Mouse (Mus musculus) lung, embryonic 14.5 days (tissue): Measurements from ENCODE around the gene Npnt. TPM values are rescaled to one million over a fixed set of nuclear protein-coding genes. Genes with fewer than 3 reads are reported as not detected.
A peak's percentile ranks its signal among the peaks of the same experiment; 100 is the strongest.

Source experiments
- ATAC-seq: fragments of 200-750 bp; cut with Nextera tagmentation; 2 replicates; pipeline ENCODE4 v1.8.0; 2017; ENCODE audit warnings: mild to moderate bottlenecking, moderate TSS enrichment, moderate library complexity; ENCODE audit not compliant: insufficient read depth
- DNase-seq: peaks from one replicate; pipeline ENCODE4 v3.0.0-alpha.2; 2015
- H3K27ac ChIP-seq: fragments of 300-500 bp; sonication (generic); 2 replicates; pipeline ENCODE4 v1.5.1; 2014; ENCODE audit warnings: low read depth, mild to moderate bottlenecking, moderate library complexity
- H3K27me3 ChIP-seq: fragments of 300-500 bp; sonication (generic); 2 replicates; pipeline ENCODE4 v1.6.1; 2014; ENCODE audit warnings: low read length, control low read depth; ENCODE audit not compliant: insufficient read depth
- H3K36me3 ChIP-seq: fragments of 300-500 bp; sonication (generic); 2 replicates; pipeline ENCODE4 v1.6.1; 2014; ENCODE audit warnings: control low read depth; ENCODE audit not compliant: insufficient read depth
- H3K4me1 ChIP-seq: fragments of 300-500 bp; sonication (generic); 2 replicates; pipeline ENCODE4 v1.6.1; 2014; ENCODE audit warnings: antibody characterized with exemption, control low read depth; ENCODE audit not compliant: insufficient read depth
- H3K4me2 ChIP-seq: fragments of 300-500 bp; sonication (generic); 2 replicates; pipeline ENCODE4 v1.6.1; 2014; ENCODE audit warnings: mild to moderate bottlenecking
- H3K4me3 ChIP-seq: fragments of 300-500 bp; sonication (generic); 2 replicates; pipeline ENCODE4 v1.5.1; 2014; ENCODE audit warnings: low read depth, low read length
- H3K9ac ChIP-seq: fragments of 300-500 bp; sonication (generic); 2 replicates; pipeline ENCODE4 v1.6.1; 2014
- H3K9me3 ChIP-seq: fragments of 300-500 bp; sonication (generic); 2 replicates; pipeline ENCODE4 v1.6.1; 2016; ENCODE audit warnings: low read depth, low read length, control low read depth
- CTCF ChIP-seq: IDR thresholded peaks from 2 replicates; pipeline ENCODE4 v1.5.1; 2016; ENCODE audit warnings: antibody characterized with exemption, low read depth
- WGBS: fragments of 180-500 bp; shearing (Covaris S2); extraction: QIAGEN DNeasy Blood & Tissue Kit; methylation state at CpG from one replicate; pipeline ENCODE4 v1.1.7; 2014; 5-methylcytosine and 5-hydroxymethylcytosine counted together
- polyA plus RNA-seq: library from polyadenylated mRNA; unstranded; fragments of >200 nt; fragmentation: Nextera tagmentation; extraction: Ambion mirVana; gene quantifications from 2 replicates; pipeline ENCODE4 v1.2.1, GENCODE M21; 2014

Npnt gene
- polyA plus RNA-seq, 1 experiment from 2014 or later, result 84.5 TPM

DNA sequence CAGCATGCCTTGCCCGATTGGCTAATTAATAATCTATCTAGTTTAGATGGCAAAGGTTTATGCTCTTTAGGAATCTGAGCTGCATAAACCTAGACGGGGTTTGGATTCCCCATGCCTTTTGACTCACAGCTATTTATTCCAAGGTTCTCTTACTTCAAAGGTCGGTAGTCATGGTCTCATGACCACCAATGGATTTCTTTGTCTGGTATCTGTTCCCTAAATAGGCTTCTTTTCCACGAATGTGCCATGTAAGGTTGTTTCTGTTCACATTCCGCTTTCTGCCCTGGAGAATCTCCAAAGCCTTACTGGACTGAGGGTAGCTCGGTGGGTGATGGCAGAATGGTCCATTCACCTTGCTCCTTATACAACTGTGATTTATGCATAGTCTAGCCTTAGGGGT is 80.0 kb downstream of the Npnt start:
- Histone ChIP-seq H3K36me3 (no peaks in the 10 kb centered on the region), H3K4me2 (no peak overlapping the region), H3K4me3 (no peak overlapping the region), H3K27ac (no peak overlapping the region), H3K4me1 (no peaks in the 10 kb centered on the region), H3K9ac (no peak overlapping the region), H3K9me3 (no peaks in the 10 kb centered on the region), H3K27me3 (no peaks in the 10 kb centered on the region)
- DNase-seq, result no peak
- ATAC-seq, result no peak
- 84% methylated on average over 6 of the region's 6 CpGs for WGBS
- TF ChIP-seq CTCF, result no peak

DNA sequence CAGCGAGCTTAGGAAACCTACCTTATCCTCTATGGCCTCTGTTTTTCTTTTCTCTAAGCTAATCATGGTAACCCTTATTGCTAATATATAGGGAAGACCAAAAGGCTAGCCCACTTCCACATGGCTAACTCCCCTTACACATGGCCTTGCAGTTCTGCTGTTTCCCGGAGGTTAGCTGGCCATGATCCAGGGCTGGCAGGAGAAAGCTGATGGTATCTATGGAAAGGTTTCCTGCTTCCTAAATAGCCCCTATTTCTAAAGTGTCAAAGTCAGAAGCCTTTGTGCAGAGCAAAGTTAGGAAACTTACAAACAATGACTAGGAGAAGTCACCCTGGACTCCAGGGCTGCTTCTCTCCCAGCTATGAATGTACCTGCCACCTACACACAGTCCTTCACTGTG is 81.3 kb downstream of the Npnt start:
- H3K9me3 ChIP-seq, result no peaks in the 10 kb centered on the region
- 53% methylated on average over 2 of the region's 2 CpGs for WGBS
- no peaks in the 10 kb centered on the region for H3K4me1 ChIP-seq
- H3K27me3 ChIP-seq, result no peaks in the 10 kb centered on the region
- no peak overlapping the region for H3K9ac ChIP-seq
- no peak overlapping the region for H3K4me2 ChIP-seq
- peak; percentile 59 for DNase-seq
- no peak overlapping the region for H3K27ac ChIP-seq
- no peak overlapping the region for H3K4me3 ChIP-seq
- ATAC-seq, result no peak
- no peaks in the 10 kb centered on the region for H3K36me3 ChIP-seq
- TF ChIP-seq CTCF, result no peak

DNA sequence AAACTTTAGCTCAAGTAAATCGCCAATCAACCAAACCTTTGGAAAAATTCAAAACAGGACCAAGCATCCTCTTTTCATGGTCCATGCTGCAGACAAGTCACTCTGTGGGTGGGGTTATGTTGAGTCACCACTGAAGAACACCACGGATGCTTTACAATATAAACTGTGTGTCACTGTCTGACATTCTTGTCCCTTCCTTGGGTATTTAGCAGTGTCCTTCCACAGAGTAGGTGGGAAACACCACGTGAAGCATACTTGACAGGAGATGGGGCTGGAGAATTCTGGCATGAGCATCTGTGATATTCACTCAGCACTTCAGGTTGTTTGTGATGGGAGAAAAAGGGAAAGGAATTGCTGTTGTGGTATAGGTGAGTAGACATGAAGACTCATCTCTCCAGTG is 83.1 kb downstream of the Npnt start:
- Histone ChIP-seq H3K4me1 (no peaks in the 10 kb centered on the region), H3K4me2 (no peak overlapping the region), H3K27me3 (no peaks in the 10 kb centered on the region), H3K27ac (no peak overlapping the region), H3K4me3 (no peak overlapping the region), H3K9ac (no peak overlapping the region), H3K36me3 (no peaks in the 10 kb centered on the region), H3K9me3 (no peaks in the 10 kb centered on the region)
- 68% methylated on average over 3 of the region's 3 CpGs for WGBS
- DNase-seq, result no peak
- no peak for ATAC-seq
- no peak for TF ChIP-seq CTCF

DNA sequence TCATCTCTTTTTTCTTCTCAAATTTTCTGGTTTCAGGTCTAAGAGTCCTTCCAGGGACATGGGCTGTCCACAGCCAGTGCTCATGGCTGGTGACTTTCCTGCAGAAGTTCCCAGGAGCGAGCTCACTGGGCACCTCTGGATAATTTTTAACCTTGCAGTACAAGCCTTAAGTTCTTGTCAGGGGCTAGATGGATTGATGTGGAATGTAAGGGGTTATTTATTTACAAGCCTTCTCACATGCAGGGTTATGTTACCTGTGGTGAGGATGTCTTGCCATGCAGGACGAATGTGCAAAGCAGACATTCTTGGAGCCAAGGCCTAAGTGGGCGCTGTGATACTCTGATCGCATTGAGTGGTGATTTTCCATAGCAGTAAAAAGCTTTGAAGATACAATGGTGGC is 84.5 kb downstream of the Npnt start:
- no peak overlapping the region for H3K27ac ChIP-seq
- H3K9me3 ChIP-seq, result no peaks in the 10 kb centered on the region
- no peak for TF ChIP-seq CTCF
- no peak overlapping the region for H3K4me2 ChIP-seq
- ATAC-seq (no peak), DNase-seq (no peak)
- no peaks in the 10 kb centered on the region for H3K4me1 ChIP-seq
- no peak overlapping the region for H3K9ac ChIP-seq
- H3K27me3 ChIP-seq, result no peaks in the 10 kb centered on the region
- no peaks in the 10 kb centered on the region for H3K36me3 ChIP-seq
- 72% methylated on average over 4 of the region's 4 CpGs for WGBS
- H3K4me3 ChIP-seq, result no peak overlapping the region

DNA sequence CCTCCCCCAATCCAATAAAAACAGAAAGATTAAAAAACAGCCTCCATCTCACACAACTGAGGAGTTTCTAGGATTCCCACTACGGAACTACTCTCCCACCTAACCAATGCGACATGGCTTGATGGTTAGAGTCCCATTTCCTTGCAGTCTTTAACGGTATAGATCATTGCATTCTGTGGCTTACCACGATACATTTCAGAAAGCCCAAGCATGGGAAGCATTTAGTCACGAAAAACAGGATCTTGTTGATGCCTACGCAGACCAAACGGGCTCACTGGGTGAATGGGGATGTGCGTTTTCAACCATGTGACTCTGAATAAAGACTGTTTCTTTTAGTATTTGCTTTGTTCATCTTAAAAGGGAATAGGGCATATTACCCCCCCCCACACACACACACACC is 85.1 kb downstream of the Npnt start:
- H3K36me3 ChIP-seq, result no peaks in the 10 kb centered on the region
- H3K9ac ChIP-seq, result no peak overlapping the region
- ATAC-seq (no peak), DNase-seq (no peak)
- no peak overlapping the region for H3K4me3 ChIP-seq
- H3K4me2 ChIP-seq, result no peak overlapping the region
- no peak overlapping the region for H3K27ac ChIP-seq
- no peak for TF ChIP-seq CTCF
- H3K9me3 ChIP-seq, result no peaks in the 10 kb centered on the region
- no peaks in the 10 kb centered on the region for H3K27me3 ChIP-seq
- H3K4me1 ChIP-seq, result no peaks in the 10 kb centered on the region
- WGBS, result 76% methylated on average over 8 of the region's 8 CpGs

DNA sequence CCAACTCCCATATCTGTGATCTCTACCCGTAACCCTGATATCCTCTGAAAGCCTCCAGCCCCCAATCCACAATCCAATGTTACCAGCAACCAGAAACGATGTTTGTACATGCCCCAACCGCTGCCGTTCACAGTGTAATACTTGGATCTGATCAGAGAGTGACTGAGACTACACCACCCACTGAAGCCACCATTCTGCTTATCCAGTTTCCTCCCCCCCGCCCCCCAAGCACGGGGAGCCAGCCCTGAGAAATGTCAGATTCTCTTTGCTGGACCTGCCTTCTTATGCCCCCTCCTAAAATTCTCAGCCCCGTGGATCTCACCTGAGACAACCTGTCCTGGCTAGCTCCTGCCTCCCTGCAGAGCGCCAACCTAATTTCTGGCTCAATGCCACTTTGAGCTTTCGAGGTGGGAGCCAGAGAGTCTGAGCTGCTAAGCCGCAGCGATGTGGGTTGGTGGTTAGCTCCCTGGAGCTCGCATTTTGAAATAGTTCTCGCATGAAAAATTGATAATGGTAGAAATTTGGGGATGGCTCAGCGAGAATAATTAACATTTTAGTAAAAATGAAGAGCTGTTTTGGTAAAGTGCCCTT is 85.7 kb downstream of the Npnt start:
- Histone ChIP-seq H3K4me1 (peaks cover 4% of the 10 kb centered on the region; the same call in 1 of the 2 replicates), H3K9me3 (no peaks in the 10 kb centered on the region), H3K27ac (no peak overlapping the region), H3K4me2 (no peak overlapping the region), H3K9ac (no peak overlapping the region), H3K27me3 (no peaks in the 10 kb centered on the region), H3K4me3 (no peak overlapping the region), H3K36me3 (no peaks in the 10 kb centered on the region)
- TF ChIP-seq CTCF, result no peak
- WGBS, result 68% methylated on average over 14 of the region's 14 CpGs
- ATAC-seq (no peak), DNase-seq (no peak)

DNA sequence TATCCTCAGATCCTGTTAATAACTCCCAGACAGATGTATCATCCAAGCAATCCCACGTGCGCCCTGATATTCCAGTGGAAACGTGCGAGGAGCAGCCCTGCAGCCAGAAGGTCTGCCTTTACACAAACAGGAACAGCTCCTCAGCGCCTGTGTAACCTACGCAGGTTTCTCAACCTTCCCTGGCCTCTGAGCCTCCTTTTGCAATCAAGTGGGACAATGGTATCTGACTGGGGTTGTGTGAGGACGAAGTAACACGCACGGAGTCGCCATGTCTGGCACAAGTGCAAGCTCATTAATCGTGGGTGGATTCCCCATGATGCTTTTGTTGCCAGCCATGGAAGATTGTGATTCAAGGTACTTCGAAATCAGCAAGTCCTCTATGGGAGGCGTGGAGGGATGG is 86.2 kb downstream of the Npnt start:
- no peaks in the 10 kb centered on the region for H3K9me3 ChIP-seq
- H3K4me1 ChIP-seq, result peaks cover 4% of the 10 kb centered on the region; the same call in 1 of the 2 replicates
- ATAC-seq, result no peak
- H3K9ac ChIP-seq, result no peak overlapping the region
- H3K4me2 ChIP-seq, result no peak overlapping the region
- 62% methylated on average over 13 of the region's 13 CpGs for WGBS
- no peak for TF ChIP-seq CTCF
- H3K36me3 ChIP-seq, result no peaks in the 10 kb centered on the region
- H3K27ac ChIP-seq, result no peak overlapping the region
- H3K27me3 ChIP-seq, result no peaks in the 10 kb centered on the region
- DNase-seq, result no peak
- H3K4me3 ChIP-seq, result no peak overlapping the region

DNA sequence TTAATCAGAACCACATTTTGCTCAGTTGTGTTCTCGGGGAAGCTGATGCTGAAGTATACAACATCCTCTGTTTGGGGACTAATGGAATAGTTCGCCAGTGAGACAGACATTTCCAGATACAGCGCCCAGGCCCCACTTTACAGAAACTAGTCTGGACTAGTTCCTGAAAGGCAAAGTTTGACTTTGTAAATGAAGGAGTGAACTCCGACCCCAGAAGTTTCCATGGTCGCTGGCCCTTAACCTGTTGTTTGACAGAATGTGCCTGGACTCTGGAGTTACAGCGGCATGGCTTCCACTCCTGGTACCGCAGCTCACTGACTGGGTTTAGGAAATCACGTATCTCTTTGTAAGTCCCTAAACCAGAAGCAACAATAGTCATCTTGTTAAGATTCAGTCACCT is 89.3 kb downstream of the Npnt start:
- Histone ChIP-seq H3K27me3 (no peaks in the 10 kb centered on the region), H3K4me3 (no peak overlapping the region), H3K27ac (no peak overlapping the region), H3K4me2 (no peak overlapping the region), H3K9ac (no peak overlapping the region), H3K9me3 (no peaks in the 10 kb centered on the region), H3K4me1 (peaks cover 13% of the 10 kb centered on the region), H3K36me3 (no peaks in the 10 kb centered on the region)
- 40% methylated on average over 8 of the region's 8 CpGs for WGBS
- no peak for ATAC-seq
- no peak for TF ChIP-seq CTCF
- DNase-seq, result no peak
